Mouse (Mus musculus): ENCODE measurements at regions not wholly inside any gene's neighbourhood (a gene's known extent, or its start where the extent isn't known, plus 50 kb on each side); places are given as distances from the start of the nearest gene placed in this dataset.

DNA sequence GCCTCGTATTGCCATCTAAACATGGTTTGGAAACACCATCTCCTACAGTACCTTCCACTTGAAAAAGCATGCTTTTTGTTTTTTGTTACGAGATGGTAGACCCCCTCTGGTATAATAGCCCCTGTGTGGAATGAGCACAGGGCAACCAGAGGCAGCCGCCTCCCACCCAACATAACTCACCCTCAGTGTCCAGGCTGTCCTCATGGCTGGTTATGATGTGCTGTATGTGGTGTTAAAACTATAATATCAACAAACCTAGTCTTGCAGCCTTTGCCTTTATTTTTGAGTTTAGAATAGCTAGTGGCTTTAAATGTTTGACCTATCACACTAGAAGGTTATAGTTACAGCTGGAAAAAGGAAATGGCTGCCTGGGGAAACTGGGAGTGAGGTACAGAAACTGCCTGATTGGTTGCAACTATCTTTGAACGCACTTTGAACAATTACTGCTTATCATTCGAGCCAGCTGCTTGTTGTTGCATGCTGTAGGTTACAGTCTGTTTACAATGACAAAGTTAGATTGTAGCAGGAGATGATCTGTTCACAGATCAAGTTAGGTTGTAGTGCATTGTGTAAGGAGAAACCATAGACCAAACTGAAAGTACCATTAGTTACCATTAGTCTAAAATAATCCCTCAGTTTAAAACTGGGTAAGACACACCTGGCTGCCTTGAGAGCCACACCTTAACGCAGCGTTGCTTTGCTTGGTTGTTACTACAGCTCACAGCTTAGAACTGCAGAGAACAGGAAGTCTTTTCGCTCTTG lies 414.8 kb downstream of the Klf5 start:
- DNase-seq (ENCODE audit: low read depth, low spot score), result peak; percentile 56

DNA sequence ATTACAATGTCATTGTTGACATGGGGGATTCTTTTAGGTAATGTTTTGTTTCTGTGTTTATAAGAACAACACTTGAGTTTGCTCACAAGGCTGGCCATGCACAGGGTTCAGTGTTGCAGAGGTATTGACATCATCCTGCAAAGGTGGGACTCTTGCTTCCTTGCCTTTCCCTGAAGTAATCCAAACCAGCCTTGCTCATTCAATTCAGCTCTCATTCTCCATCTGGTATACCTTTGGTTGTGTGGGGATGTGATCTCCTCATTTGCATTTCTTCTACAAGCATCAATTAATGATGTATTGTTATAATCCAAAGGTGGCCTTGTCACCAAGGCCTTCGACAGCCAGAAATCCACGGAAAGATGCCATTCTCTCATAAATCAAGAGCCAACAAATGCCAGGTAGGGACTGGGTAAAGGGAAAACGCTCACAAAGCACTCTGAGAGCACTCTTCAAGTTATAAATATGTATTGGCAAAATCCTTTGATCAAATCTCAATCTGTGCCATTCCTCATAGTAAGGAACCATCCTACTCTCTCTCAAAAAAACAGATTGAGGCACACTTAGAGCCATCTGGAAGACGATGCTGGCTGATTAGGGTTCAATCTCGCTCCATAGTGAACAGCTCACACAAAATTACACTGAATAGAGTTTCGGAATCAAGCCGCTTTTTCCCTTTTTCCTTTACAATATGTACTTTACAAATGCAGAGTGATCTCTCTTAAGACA lies 435.1 kb downstream of the Klf5 start:
- no peak for DNase-seq (ENCODE audit: low read depth, low spot score)

DNA sequence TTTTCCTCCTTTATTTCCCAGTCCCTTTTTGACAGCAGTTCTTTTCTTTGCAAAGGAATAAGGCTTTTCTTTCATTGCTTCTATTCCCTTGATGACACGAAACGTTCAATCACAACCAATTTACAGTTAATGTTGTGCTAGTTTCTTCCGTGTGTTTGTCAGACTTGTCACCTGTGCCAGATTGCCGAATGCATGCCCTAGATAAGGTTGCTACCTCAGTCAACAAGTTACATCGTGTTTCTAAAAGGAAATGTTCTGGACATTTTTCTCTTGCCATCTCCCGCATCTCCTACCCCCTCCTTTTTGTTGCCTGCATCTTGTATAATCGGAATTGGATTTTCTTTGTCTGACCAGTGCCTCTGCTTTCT lies 435.7 kb downstream of the Klf5 start:
- DNase-seq (ENCODE audit: low read depth, low spot score), result no peak

DNA sequence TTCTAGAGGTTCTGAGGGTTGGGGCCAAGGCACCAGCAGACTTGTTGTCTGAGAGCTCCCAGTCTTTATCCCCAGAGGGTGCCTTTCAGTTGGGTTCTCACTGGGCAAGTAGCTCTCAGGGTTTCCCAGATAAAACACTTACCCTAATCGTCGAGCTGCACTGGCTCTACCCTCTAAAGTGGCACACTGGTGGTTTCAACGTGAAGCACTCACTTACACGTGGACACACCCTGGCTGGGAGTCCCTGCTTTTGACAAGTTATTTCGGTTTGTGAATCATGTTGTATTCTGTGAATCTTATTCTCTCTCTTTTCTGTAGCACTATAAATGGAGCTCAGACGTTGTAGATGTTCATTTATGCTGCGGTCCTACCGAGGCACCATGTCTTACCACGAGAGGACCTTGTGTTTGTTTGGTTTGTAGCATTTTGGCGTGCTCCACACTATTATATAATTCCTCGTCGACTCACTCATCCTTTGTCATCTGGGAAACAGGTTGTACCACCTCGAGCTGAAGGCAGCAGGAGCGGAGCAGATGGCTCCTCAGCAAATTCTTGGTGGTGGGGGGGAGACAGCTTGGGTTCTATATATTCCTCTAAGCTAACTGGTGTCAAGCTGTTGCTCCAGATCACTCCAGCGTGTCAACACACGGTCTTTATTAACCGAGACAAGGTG lies 445.3 kb downstream of the Klf5 start:
- no peak for DNase-seq (ENCODE audit: low read depth, low spot score)

DNA sequence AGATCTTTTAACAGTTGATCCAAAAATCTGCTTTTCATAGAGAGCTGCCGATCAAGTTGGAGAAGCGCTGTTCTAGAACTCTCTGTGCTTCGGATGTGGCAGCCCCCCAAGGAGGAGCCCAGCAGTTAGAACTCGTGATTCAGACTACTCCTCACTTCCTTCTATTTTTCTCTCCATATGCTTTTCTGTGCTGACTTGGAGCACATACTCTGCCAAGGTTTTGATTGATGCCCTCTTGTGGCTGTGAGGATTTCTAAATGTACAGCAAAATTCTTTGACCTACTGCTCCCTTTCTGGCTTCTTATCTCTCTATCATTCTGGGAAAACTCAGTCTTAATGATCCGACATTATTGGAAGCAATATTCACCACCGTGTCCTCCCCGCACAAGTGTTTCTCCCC lies 446.7 kb downstream of the Klf5 start:
- peak; percentile 5 for DNase-seq (ENCODE audit: low read depth, low spot score)

DNA sequence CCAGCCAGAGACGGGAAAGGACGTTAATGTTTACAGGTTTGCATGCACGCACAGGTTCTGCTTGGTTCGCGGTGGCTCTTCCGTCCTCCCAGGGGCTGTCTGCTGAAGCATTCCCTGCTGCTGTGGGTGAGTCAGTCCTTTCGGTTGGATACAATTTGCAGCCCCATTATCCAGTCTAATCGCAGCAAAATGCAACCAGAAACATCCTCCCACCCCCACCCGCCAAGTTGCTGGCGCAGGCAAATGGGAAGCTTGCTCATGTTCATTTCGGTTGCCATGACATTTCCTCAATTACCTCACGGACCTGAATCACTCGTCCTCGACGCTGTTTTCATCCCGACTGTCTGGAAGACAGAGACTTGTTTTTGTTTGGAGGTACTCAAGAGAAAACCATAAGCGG lies 449.7 kb downstream of the Klf5 start:
- DNase-seq (ENCODE audit: low read depth, low spot score), result peak; percentile 10

DNA sequence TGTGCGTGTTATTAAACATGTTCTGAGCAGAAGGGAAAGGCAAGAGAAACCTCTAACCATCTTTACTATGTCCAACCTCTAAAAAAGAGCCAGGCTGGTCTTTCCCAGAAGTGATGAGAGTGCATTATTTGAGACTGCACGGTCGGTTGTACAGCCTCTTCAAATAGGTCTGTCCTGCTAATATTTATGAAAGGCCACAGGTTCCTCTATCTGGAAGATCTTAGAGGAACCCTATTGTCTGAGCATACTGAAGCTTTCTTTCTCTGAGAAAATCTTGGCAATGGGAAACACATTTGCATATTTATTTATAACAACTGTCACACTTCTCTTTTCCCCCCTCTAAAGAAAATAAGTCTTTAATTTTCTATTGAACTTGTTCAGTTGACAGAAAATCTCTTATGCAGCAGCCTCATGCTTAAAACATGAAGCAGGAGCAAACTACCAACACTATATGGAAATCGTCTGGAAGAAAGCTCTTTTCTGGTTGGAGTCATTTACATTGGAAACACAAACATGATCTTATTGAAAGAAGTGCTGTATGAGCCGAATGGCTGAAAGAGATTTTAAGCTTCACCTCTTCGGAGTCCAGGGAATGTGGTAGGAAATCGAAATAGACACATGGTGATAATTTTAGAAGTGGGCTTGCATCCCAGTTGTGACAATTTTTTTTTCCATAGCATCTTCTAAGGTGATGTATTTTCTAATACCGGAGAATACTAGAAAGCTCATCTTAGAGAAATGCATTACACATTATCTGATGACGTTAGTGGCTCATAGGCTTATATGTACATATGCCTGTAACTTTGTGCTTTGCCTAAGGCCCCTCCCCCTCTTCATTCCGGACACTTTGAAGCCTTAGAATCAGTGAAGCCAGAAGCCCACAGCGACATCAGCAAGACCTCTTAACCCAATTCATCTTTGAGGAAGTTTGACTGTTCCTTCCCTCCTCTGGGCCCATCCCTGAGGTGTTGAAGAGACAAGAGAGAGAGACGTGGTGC lies 451.1 kb downstream of the Klf5 start:
- no peak for DNase-seq (ENCODE audit: low read depth, low spot score)

DNA sequence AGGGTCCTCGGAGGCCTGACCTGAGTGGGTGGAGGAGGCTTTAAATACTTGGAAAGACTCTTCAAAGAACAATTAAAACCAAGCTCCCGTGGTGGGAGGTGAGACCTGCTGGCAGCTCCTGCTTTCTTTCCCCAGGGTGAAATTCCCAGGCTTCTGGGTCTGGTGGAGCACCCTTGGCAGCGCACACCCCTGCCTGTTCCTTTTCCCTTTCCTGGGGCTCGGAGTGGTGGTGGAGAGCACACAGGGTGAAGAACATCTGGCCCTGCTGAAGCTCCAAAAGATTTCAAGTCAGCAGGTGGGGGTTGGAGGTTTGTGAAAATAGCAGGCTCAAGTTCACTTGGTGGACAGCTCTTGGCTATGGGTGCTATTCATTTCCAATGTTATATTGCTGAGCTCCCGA lies 459.6 kb downstream of the Klf5 start:
- no peak for DNase-seq (ENCODE audit: low read depth, low spot score)

DNA sequence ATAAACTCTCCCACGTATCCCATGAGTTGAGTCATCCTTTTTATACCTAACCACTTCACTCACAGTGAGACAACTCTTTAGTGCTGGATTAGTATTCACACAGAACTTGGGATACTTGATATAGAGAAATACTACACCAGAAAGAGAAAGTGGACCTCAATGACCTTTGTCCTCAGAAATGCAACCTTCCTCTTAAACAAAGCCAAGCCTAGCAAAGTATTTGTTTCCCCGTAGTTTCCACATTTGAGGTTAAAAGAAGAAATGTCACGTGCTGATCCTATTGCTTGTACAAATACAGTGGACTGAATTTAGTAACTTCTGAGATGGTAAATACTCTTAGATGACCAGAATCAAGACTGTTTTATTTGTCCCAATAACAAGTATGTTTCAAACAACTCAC lies 464.8 kb downstream of the Klf5 start:
- no peak for DNase-seq (ENCODE audit: low read depth, low spot score)

DNA sequence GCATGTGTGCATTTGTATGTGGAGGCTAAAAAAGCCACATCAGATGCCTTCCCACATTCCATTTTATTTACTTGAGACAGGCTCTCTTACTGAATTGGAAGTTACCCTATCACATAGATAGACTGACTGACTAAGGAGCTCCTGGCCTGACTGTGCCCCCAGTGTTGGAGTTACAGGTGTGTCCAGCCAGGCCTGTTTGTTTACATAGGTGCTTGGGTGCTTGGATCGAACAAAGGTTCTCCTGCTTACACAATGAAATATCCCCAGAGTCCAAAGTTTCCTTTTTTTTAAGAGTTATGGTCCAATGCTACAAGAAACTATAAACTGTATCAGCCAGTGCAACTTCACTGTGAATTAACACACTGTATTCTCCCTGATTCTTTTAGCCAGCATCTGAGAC lies 472.5 kb downstream of the Klf5 start:
- no peak for DNase-seq (ENCODE audit: low read depth, low spot score)

DNA sequence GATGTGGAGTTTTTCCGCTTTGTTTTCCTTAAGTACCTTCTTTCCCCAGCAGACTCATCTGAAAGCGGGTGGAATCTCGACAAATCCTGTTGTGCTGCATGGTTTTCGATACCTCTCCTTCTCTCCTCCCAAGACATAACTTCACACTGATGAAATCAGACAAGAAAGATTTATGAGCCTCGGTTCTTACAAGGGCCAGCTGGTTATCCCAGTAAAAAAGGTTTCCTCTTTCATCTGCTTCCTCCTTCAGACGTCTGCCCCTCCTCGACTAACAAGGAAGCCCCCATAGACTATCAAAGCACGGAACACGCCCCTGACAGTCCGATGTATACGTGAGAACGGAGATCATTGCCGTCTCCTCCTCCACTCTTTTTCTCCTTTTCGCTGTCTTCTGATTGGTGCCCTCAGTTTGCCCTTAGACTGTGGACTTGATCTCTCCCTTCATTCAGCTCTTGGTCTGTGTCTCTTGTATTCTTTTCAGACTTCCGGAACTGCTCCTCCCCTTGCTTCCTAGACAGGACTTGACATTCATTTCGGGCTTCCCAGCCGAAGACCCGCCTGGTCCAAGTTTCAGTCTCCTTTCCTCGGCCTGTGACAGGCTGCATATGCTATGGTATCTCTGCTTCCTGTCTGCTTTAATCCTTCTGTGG lies 474.4 kb downstream of the Klf5 start:
- peak; percentile 54 for DNase-seq (ENCODE audit: low read depth, low spot score)

DNA sequence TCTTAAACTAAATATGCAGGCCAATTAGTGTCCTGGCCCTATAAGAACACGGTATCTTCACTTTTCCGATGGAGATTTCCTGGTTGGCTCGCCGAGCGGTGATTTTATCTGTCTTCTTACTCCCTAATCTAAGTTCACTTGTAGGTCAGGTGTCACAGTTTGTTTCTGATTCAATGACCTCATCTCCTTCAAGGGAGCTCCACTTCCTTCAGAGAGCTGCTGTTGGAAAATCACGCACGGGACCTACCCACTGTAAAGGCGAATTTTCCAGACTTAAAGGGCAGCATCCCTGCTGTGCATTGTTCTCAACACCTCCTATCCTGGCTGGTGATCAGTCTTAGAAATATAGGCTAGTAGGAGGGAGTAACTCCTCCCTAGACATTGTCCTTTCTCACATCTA lies 480.0 kb downstream of the Klf5 start:
- DNase-seq (ENCODE audit: low read depth, low spot score), result peak; percentile 72

DNA sequence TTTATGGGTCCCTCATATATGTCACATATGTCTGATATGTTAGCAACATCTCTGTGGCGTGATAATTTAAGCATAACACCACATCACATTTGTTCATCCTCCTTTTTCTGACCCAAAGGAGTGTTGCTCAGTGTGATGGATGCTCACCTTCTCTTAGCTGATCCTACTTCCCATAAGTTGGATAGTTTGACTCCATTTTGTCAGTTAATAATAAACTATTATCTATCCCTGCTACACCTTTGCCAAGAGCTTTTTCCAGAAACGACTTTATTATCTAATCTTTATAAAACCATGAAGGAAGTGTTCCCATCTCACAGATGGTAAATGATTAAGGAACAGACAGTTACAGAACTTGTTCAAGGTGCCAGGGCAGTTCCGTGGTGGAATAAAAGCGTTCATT lies 480.5 kb downstream of the Klf5 start:
- no peak for DNase-seq (ENCODE audit: low read depth, low spot score)

DNA sequence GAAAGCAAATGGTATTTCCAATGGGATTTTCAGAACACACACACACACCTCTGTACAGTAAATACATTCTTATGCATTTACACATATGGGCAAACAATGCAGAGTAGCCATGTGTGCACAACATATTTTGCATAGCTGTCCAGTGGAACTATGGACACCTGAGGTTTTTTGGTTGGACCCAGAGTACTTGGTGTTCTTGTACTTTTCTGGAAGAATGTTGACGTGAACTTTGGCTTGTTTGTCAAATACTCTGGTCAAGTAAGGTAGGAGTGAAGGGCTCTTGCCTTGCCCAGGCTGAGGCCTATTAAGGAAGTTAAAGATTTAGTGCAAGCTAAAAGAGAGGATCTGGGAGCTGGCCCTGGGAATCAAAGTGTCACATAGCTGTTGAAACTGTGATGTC lies 485.2 kb downstream of the Klf5 start:
- DNase-seq (ENCODE audit: low read depth, low spot score), result no peak

DNA sequence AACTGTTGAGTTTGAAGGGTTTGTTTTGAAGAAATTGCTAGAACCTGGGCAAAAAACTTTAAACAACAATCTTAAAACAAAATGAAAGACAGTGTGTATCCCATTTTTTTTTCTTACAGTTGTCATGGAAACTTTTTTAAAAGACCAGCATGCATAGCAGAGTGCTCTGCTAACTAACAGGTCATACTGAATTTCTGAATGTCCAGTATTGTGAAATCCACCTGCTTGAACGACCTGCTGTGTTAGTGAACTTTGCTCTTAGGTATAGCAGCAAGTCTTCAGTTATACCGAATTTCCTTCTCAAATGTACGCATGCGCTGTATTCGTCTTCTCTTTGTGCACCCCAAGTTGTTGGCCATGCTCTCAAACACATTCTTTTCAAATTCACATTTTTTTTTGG lies 486.6 kb downstream of the Klf5 start:
- DNase-seq (ENCODE audit: low read depth, low spot score), result no peak

DNA sequence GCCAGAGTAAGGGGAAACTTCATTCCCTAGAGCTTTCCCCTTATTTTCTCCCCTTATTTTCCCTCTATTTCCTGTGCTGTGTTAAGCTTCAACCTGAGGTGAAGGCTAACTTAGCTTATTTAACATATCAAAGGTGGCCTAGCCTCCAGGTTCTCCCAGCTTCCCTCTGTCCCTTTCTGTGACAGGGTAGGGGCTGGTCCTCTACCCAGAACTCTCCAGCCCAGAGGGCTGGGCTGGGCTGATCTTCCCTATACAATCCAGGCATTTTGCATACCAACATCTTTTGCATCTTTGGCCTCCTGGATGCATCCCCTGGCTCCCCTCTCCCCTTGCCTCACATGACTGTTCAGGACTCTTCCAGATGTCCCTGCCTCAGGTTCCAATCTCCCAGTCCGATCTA lies 487.9 kb downstream of the Klf5 start:
- DNase-seq (ENCODE audit: low read depth, low spot score), result peak; percentile 89

DNA sequence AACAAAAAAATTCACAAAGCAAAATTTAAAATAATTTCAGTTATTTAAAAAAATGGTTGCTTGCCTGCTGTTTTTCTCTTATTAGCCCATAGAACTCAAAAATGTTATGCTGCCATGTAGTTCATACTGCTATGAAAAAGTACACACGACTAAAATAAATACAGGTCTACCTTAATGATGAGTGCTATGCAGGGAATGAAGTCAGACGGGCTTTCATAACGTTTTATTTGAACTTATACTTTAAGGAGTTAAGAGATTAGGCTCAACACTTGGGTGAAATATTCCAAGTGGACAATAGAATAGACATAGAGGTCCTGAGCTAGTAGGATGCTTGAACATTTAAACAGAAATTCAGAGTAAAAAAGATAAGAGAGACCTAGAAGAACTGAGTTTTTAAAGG lies 489.7 kb downstream of the Klf5 start:
- no peak for DNase-seq (ENCODE audit: low read depth, low spot score)

DNA sequence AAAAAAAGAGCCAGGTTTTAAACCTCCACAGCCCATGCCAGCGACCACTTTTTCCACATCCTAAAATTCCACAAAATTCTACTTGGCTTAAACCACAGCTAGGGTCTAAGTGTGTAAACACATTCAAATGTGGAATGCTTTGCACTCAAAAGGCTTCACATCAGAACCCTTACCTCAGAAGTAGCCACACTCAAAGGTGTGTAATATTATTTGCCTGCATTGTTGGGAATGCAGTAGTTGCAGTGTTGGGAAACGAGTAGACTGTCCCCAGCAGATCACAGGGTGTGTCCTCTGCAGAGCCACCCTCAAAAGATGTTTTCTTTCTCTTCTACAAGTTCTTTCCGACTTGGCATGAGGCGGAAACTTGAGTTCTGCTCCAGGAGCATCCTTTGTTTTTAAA lies 488.2 kb downstream of the Klf12 start:
- DNase-seq (ENCODE audit: low read depth, low spot score), result no peak

DNA sequence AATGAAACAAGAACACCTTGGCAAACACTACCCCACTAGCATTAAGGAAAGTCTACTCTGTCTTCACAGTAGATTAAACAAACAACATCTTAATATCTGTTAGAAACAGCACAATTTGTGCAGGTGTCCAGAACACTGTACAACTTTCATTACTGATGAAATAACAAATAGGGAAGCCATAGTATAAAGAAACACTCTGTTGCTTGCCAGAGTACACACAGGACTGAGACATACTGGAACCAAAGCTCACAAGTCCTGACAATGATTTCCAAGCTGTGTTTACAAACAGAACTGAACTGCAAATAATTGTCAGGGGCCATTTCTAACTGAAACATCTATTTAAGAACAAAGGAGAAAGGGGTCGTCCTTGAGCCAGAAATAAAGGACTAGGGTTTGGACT lies 478.4 kb downstream of the Klf12 start:
- no peak for DNase-seq (ENCODE audit: low read depth, low spot score)

DNA sequence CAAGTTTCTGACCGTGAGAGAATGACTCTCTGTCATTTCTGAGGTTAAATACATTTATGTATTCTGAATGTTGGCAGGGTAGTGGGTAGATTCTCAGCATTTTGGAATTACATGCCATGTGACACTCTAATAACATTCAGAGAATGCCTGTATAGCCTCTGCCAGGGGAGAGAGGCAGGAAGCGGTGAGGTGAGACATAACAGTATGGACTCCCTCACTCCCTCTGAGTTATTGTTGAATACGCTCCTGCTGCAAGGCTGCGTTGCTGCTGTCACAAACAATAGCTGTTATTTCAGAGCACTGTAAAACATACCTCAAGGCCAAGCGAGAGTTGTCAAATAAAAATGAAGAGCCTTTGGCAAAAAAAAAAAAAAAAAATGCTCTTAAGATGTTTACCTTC lies 477.9 kb downstream of the Klf12 start:
- no peak for DNase-seq (ENCODE audit: low read depth, low spot score)
